Mouse (Mus musculus) limb, embryonic 11.5 days (tissue): Measurements from ENCODE around the gene Dnm1. TPM values are rescaled to one million over a fixed set of nuclear protein-coding genes. Genes with fewer than 3 reads are reported as not detected.

Experiments used
- ATAC-seq: fragments of 200-750 bp; cut with Nextera tagmentation; 2 replicates; pipeline ENCODE4 v1.8.0; 2017; ENCODE audit warnings: low read depth; ENCODE audit not compliant: insufficient number of reproducible peaks, low FRiP score, low TSS enrichment
- DNase-seq: peaks from one replicate; pipeline ENCODE4 v3.0.0-alpha.2; 2015; ENCODE audit warnings: low spot score
- H3K27ac ChIP-seq: fragments of 300-500 bp; sonication (generic); replicated peaks from 2 replicates; pipeline ENCODE4 v1.5.1; 2014; ENCODE audit warnings: low read depth, mild to moderate bottlenecking, low read length
- H3K27me3 ChIP-seq: fragments of 300-500 bp; sonication (generic); 2 replicates; pipeline ENCODE4 v1.6.1; 2014; ENCODE audit warnings: mild to moderate bottlenecking, low read length, mixed read lengths; ENCODE audit not compliant: control insufficient read depth, insufficient read depth
- H3K36me3 ChIP-seq: fragments of 300-500 bp; sonication (generic); 2 replicates; pipeline ENCODE4 v1.6.1; 2014; ENCODE audit warnings: mild to moderate bottlenecking, low read length, moderate library complexity, mixed read lengths; ENCODE audit not compliant: control insufficient read depth, insufficient read depth
- H3K4me1 ChIP-seq: fragments of 300-500 bp; sonication (generic); 2 replicates; pipeline ENCODE4 v1.6.1; 2014; ENCODE audit warnings: low read length, mixed read lengths; ENCODE audit not compliant: control insufficient read depth, insufficient read depth
- H3K4me2 ChIP-seq: fragments of 300-500 bp; sonication (generic); 2 replicates; pipeline ENCODE4 v1.6.1; 2014; ENCODE audit warnings: low read depth, mild to moderate bottlenecking, moderate library complexity; ENCODE audit not compliant: severe bottlenecking
- H3K4me3 ChIP-seq: fragments of 300-500 bp; sonication (generic); 2 replicates; pipeline ENCODE4 v1.5.1; 2014; ENCODE audit warnings: low read depth, low read length
- H3K9ac ChIP-seq: fragments of 300-500 bp; sonication (generic); 2 replicates; pipeline ENCODE4 v1.6.1; 2014; ENCODE audit warnings: mild to moderate bottlenecking, low read length
- H3K9me3 ChIP-seq: fragments of 300-500 bp; sonication (generic); 2 replicates; pipeline ENCODE4 v1.6.1; 2016; ENCODE audit warnings: low read length; ENCODE audit not compliant: control insufficient read depth
- WGBS: fragments of 180-500 bp; shearing (Covaris S2); extraction: QIAGEN DNeasy Blood & Tissue Kit; methylation state at CpG from one replicate; pipeline ENCODE4 v1.1.7; 2014; 5-methylcytosine and 5-hydroxymethylcytosine counted together
- microRNA-seq: library from miRNA; unstranded; fragments of <30 nt; microRNA quantifications from one replicate; pipeline ENCODE4, GENCODE M21; 2016
- polyA plus RNA-seq: library from polyadenylated mRNA; unstranded; fragments of >200 nt; fragmentation: Nextera tagmentation; extraction: Ambion mirVana; gene quantifications from 2 replicates; pipeline ENCODE4 v1.2.1, GENCODE M21; 2014

Dnm1 gene
- polyA plus RNA-seq, 1 experiment from 2014 or later, result 36.1 TPM

- no peaks in the 10 kb centered on the region for H3K9me3 ChIP-seq
- no peak overlapping the region for H3K4me2 ChIP-seq
- no peak overlapping the region for H3K9ac ChIP-seq
- H3K27me3 ChIP-seq, result no peaks in the 10 kb centered on the region
- peaks cover 27% of the 10 kb centered on the region for H3K36me3 ChIP-seq
- no peak overlapping the region for H3K27ac ChIP-seq
- H3K4me1 ChIP-seq, result peaks cover 3% of the 10 kb centered on the region; the same call in 1 of the 2 replicates
- H3K4me3 ChIP-seq, result no peak overlapping the region
- no peak for DNase-seq
- ATAC-seq, result no peak
- WGBS, result 90% methylated on average over 2 of the region's 2 CpGs
These were observed 70.8 kb downstream of the Dnm1 start for GRCm38 (mm10) chr2:32282289-32282688.

DNA sequence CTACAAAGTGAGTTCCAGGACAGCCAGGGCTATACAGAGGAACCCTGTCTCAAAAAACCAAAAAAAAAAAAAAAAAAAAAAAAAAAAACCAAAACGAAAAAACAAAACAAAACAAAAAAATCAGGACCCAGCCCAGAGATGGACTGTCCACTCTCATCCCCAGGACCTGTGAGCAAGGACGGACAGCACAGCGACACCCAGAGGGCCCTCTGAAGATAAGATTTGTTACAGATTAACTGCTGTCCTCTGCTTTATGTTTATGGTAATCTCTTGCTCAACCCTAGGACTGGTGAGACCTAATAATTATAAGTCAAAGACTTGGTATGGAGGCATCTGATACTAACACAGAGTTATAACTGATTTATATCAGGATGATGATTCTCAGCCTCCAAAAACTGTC lies 77.3 kb downstream of the Dnm1 start:
- WGBS, result 79% methylated on average over 3 of the region's 3 CpGs
- ATAC-seq (no peak), DNase-seq (no peak)

GRCm38 (mm10) chr2:32260635-32261034 lies 92.5 kb downstream of the Dnm1 start:
- no peak for ATAC-seq
- Histone ChIP-seq H3K9ac (no peak overlapping the region), H3K4me3 (no peak overlapping the region), H3K4me1 (peaks cover 6% of the 10 kb centered on the region; the same call in 1 of the 2 replicates), H3K27ac (no peak overlapping the region), H3K9me3 (no peaks in the 10 kb centered on the region), H3K27me3 (no peaks in the 10 kb centered on the region), H3K36me3 (peaks cover 15% of the 10 kb centered on the region), H3K4me2 (no peak overlapping the region)
- peak; percentile 53 for DNase-seq
- 28% methylated on average over 4 of the region's 4 CpGs for WGBS

More for the DNA sequence above, 77.3 kb downstream of the Dnm1 start:
- Histone ChIP-seq H3K4me2 (no peak overlapping the region), H3K4me3 (no peak overlapping the region), H3K36me3 (peaks cover 11% of the 10 kb centered on the region; the same call in 1 of the 2 replicates), H3K27me3 (no peaks in the 10 kb centered on the region), H3K27ac (no peak overlapping the region), H3K4me1 (no peaks in the 10 kb centered on the region), H3K9ac (no peak overlapping the region), H3K9me3 (no peaks in the 10 kb centered on the region)

- peak within 1 kb of the TSS; percentile 80 for H3K9ac ChIP-seq
- peak within 1 kb of the TSS; percentile 74 for H3K4me3 ChIP-seq
- H3K4me2 ChIP-seq, result peak within 1 kb of the TSS; percentile 75
- peak; percentile 83 for ATAC-seq
- H3K4me1 ChIP-seq, result peaks cover 6% of the 10 kb centered on the region; the same call in 1 of the 2 replicates
- 2% methylated on average over 59 of the region's 59 CpGs for WGBS
- DNase-seq, result peak; percentile 84
- H3K36me3 ChIP-seq, result peaks cover 15% of the 10 kb centered on the region
- H3K27ac ChIP-seq, result no peak within 1 kb of the TSS
- no peaks in the 10 kb centered on the region for H3K9me3 ChIP-seq
- H3K27me3 ChIP-seq, result no peaks in the 10 kb centered on the region
These were observed 93.3 kb downstream of the Dnm1 start, which contains the start of gene Uck1 for GRCm38 (mm10) chr2:32259657-32260417. Gene Uck1, minus strand, starts transcription at chr2:32260159.

- Histone ChIP-seq H3K4me1 (peaks cover 6% of the 10 kb centered on the region; the same call in 1 of the 2 replicates), H3K4me3 (peak overlapping the region; percentile 74), H3K4me2 (peak overlapping the region; percentile 75), H3K9ac (peak overlapping the region; percentile 80), H3K27me3 (no peaks in the 10 kb centered on the region), H3K36me3 (peaks cover 22% of the 10 kb centered on the region), H3K27ac (no peak overlapping the region), H3K9me3 (no peaks in the 10 kb centered on the region)
- DNase-seq (no peak), ATAC-seq (no peak; the same call in 1 of the 2 replicates)
- 62% methylated on average over 6 of the region's 6 CpGs for WGBS
These were observed 94.1 kb downstream of the Dnm1 start for GRCm38 (mm10) chr2:32258887-32259533.

Small RNA genes within 50 kb of the gene (microRNA-seq; reads per million reads assigned to microRNA genes)
- gene Gm23363 (1.2 reads per million), gene Mir199b (1,441 reads per million, percentile 78 among the genes with 10 or more reads in this experiment)

Other genes with a start within 250 kb of the Dnm1 start
- 62.5 and 72.5 TPM in 2 replicates for gene Prrc2b, start 202.3 kb downstream of the Dnm1 start, polyA plus RNA-seq
- gene Pomt1, start 116.7 kb downstream of the Dnm1 start, polyA plus RNA-seq, result 18.7 TPM in 2 replicates
- gene Uck1, start 93.2 kb downstream of the Dnm1 start, polyA plus RNA-seq, result 58.6 and 61.5 TPM in 2 replicates
- 18.1 and 18.9 TPM in 2 replicates for gene Golga2, start 66.0 kb downstream of the Dnm1 start, polyA plus RNA-seq
- gene Swi5, start 65.3 kb downstream of the Dnm1 start, polyA plus RNA-seq, result 272 and 354 TPM in 2 replicates
- 52.2 and 67.8 TPM in 2 replicates for gene Ciz1, start 1.0 kb downstream of the Dnm1 start, polyA plus RNA-seq
- gene 1110008P14Rik, start 28.6 kb upstream of the Dnm1 start, polyA plus RNA-seq, result 39.4 and 44.4 TPM in 2 replicates
- gene Lcn2, start 34.9 kb upstream of the Dnm1 start, polyA plus RNA-seq, result 0.35 TPM in 1 of 2 replicates, not detected in the other
- gene Ptges2, start 42.6 kb upstream of the Dnm1 start, polyA plus RNA-seq, result 29.0 and 32.3 TPM in 2 replicates
- 5.6 and 6.9 TPM in 2 replicates for gene Naif1, start 97.1 kb upstream of the Dnm1 start, polyA plus RNA-seq
- gene Slc25a25, start 98.1 kb upstream of the Dnm1 start, polyA plus RNA-seq, result 19.2 and 21.9 TPM in 2 replicates
- 9.8 and 12.4 TPM in 2 replicates for gene Fam102a, start 182.0 kb upstream of the Dnm1 start, polyA plus RNA-seq
- 89.0 and 98.6 TPM in 2 replicates for gene Dpm2, start 217.5 kb upstream of the Dnm1 start, polyA plus RNA-seq
- 3.3 and 4.0 TPM in 2 replicates for gene Pip5kl1, start 221.5 kb upstream of the Dnm1 start, polyA plus RNA-seq
- 0.33 and 0.34 TPM in 2 replicates for gene 9430097D07Rik, start 222.3 kb upstream of the Dnm1 start, polyA plus RNA-seq
- 21.2 and 21.5 TPM in 2 replicates for gene St6galnac4, start 233.8 kb upstream of the Dnm1 start, polyA plus RNA-seq
- gene St6galnac6, start 246.4 kb upstream of the Dnm1 start, polyA plus RNA-seq, result 6.5 and 7.5 TPM in 2 replicates